Mouse (Mus musculus): Measurements from ENCODE around the gene Dcbld1.

DNA sequence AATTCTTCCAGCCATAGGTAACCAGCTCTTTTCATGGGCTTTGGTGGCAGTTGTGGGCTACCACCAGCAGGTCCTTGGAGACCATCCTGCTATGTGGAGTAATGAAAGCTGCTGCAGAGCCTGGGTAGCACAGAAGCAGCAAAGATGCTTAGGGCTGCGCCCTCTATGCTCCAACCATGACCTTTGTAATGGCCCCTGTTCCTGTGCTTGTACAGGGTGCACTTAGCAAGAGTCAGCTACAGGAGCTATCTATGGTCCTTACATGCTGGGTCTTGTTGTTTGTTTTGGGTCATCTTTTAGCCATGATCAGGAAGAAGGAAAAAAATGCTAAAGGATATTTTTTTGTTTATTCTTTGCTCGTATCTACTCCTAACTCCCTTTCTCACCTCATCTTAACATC lies 24.3 kb downstream of the Dcbld1 start:
- no peak for TF ChIP-seq CTCF (IDR thresholded peaks at IDR 0.05; ENCODE audit: control insufficient read depth, insufficient read depth, insufficient replicate concordance, low read depth, low read length)
- no peak for TF ChIP-seq POLR2A (IDR thresholded peaks at IDR 0.05; ENCODE audit: control insufficient read depth, low read depth, low read length)
